Mouse (Mus musculus) liver, embryonic 14 days (tissue): ENCODE data around the gene Gm20683. TPM values are rescaled to one million over a fixed set of nuclear protein-coding genes. Genes with fewer than 3 reads are reported as not detected.

ENCODE experiments used
- polyA plus RNA-seq: library from polyadenylated mRNA; depleted of rRNA; stranded (reverse); fragments of >200 nt; gene quantifications from 2 replicates; pipeline ENCODE4 v1.2.3, GENCODE M21; 2012; rRNA removed

Gm20683 gene
- polyA plus RNA-seq, 1 experiment = 3.3 TPM

Other genes starting within 250 kb of the Gm20683 start
- gene Gng13, start 124.6 kb downstream of the Gm20683 start, polyA plus RNA-seq = 0.07 and 0.24 TPM in 2 replicates
- gene Chtf18, start 114.3 kb downstream of the Gm20683 start, polyA plus RNA-seq = 17.4 and 17.9 TPM in 2 replicates
- gene Rpusd1, start 114.1 kb downstream of the Gm20683 start, polyA plus RNA-seq = 7.9 and 9.7 TPM in 2 replicates
- gene Mslnl, start 105.7 kb downstream of the Gm20683 start, polyA plus RNA-seq = 0.01 TPM in 1 of 2 replicates, not detected in the other
- gene Msln, start 87.4 kb downstream of the Gm20683 start, polyA plus RNA-seq = 0.67 and 1.3 TPM in 2 replicates
- 8.8 and 10.3 TPM in 2 replicates for gene Narfl, start 68.0 kb downstream of the Gm20683 start, polyA plus RNA-seq
- gene Haghl, start 56.1 kb downstream of the Gm20683 start, polyA plus RNA-seq = 6.6 and 6.9 TPM in 2 replicates
- gene Ccdc78, start 55.2 kb downstream of the Gm20683 start, polyA plus RNA-seq = 0.02 TPM in 2 replicates
- 45.1 and 48.5 TPM in 2 replicates for gene Fam173a, start 48.9 kb downstream of the Gm20683 start, polyA plus RNA-seq
- gene AC134908.4, start 46.1 kb downstream of the Gm20683 start, polyA plus RNA-seq = 0.27 TPM in 1 of 2 replicates, not detected in the other
- 17.5 and 18.6 TPM in 2 replicates for gene Metrn, start 44.6 kb downstream of the Gm20683 start, polyA plus RNA-seq
- 0.05 and 0.07 TPM in 2 replicates for gene Fbxl16, start 32.7 kb downstream of the Gm20683 start, polyA plus RNA-seq
- 12.5 and 14.2 TPM in 2 replicates for gene Wdr24, start 18.1 kb downstream of the Gm20683 start, polyA plus RNA-seq
- gene Jmjd8, start 12.9 kb downstream of the Gm20683 start, polyA plus RNA-seq = 14.5 and 16.3 TPM in 2 replicates
- gene Stub1, start 8.4 kb downstream of the Gm20683 start, polyA plus RNA-seq = 80.4 and 87.9 TPM in 2 replicates
- 1.1 and 1.3 TPM in 2 replicates for gene Rhbdl1, start 4.5 kb downstream of the Gm20683 start, polyA plus RNA-seq
- 30.0 and 33.7 TPM in 2 replicates for gene Rhot2, start 3.1 kb upstream of the Gm20683 start, polyA plus RNA-seq
- 15.6 and 18.5 TPM in 2 replicates for gene Wdr90, start 19.7 kb upstream of the Gm20683 start, polyA plus RNA-seq
- 18.4 and 20.6 TPM in 2 replicates for gene Mcrip2, start 27.0 kb upstream of the Gm20683 start, polyA plus RNA-seq
- gene Mettl26, start 33.3 kb upstream of the Gm20683 start, polyA plus RNA-seq = 41.0 and 42.6 TPM in 2 replicates
- 0.49 and 0.51 TPM in 2 replicates for gene Wfikkn1, start 39.1 kb upstream of the Gm20683 start, polyA plus RNA-seq
- 5.4 and 6.5 TPM in 2 replicates for gene Rab40c, start 78.0 kb upstream of the Gm20683 start, polyA plus RNA-seq
- 226 and 261 TPM in 2 replicates for gene Pigq, start 103.2 kb upstream of the Gm20683 start, polyA plus RNA-seq
- gene Nhlrc4, start 103.2 kb upstream of the Gm20683 start, polyA plus RNA-seq = 7.0 and 10.4 TPM in 2 replicates
- gene A930017K11Rik, start 110.8 kb upstream of the Gm20683 start, polyA plus RNA-seq = 0.14 and 0.16 TPM in 2 replicates
- 6.4 and 7.9 TPM in 2 replicates for gene Capn15, start 144.0 kb upstream of the Gm20683 start, polyA plus RNA-seq
- gene Rab11fip3, start 227.8 kb upstream of the Gm20683 start, polyA plus RNA-seq = 2.2 and 2.3 TPM in 2 replicates
- 6.4 and 7.8 TPM in 2 replicates for gene Decr2, start 248.6 kb upstream of the Gm20683 start, polyA plus RNA-seq